In the genomic region with DNA sequence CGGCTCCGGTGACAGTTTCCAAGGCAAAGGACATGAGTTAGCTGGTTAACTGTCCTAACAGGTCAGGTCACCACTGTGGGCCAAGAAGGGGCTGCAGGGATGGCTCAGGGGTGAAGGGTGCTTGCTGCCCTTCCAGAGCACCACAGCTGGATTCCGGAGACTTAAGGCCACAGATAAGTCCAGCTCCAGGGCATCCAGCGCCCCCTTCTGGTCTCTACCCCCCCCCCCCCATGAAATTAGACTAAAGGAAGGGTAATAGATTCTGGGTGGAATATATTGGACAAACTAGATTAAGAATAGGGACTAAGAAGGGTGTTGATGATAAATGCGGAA, we compare ENCODE assay signal across 8 mouse cellular contexts. TPM values are rescaled to one million over a fixed set of nuclear protein-coding genes. Genes with fewer than 3 reads are reported as not detected.
DNase-seq lines count a peak whose midpoint lies in the region; ATAC-seq and TF ChIP-seq lines count a peak whose summit lies in the region.

No protein-coding gene starts in this region.

- no peak for ATAC-seq in heart, embryonic 13.5 days (ENCODE audit: extremely low read depth, insufficient number of reproducible peaks, low FRiP score, low TSS enrichment)
- peak; percentile 4; the same call in 1 of the 2 replicates for ATAC-seq in forebrain, postnatal 0 days
- peak; percentile 55 for ATAC-seq in megakaryocyte, adult 5-6 weeks (ENCODE audit: poor library complexity, severe bottlenecking)

- H3K4me2 ChIP-seq in heart, embryonic 13.5 days, result peak overlapping the region; percentile 81
- peak overlapping the region; percentile 91 for H3K4me2 ChIP-seq in forebrain, postnatal 0 days (ENCODE audit: low read depth)

- H3K27ac ChIP-seq in heart, embryonic 13.5 days (replicated peaks), result peak overlapping the region; percentile 77; the same call in 1 of the 2 replicates
- no peak overlapping the region for H3K27ac ChIP-seq in ES-E14 (ENCODE audit: insufficient read depth, low read depth, low read length, poor library complexity, severe bottlenecking)
- H3K27ac ChIP-seq in forebrain, postnatal 0 days (ENCODE audit: low read depth, low read length), result peak overlapping the region; percentile 90

- no peaks in the 10 kb centered on the region for H3K9me3 ChIP-seq in heart, embryonic 13.5 days
- no peaks in the 10 kb centered on the region for H3K9me3 ChIP-seq in ES-E14 (ENCODE audit: control insufficient read depth, insufficient read depth, low read depth, low read length)
- H3K9me3 ChIP-seq in forebrain, postnatal 0 days (ENCODE audit: low read length), result no peaks in the 10 kb centered on the region

- DNase-seq in heart, adult 8-10 months (ENCODE audit: low spot score), result no peak
- DNase-seq in ES-E14 (ENCODE audit: low read depth, low spot score), result no peak
- no peak for DNase-seq in forebrain, postnatal 0 days
- DNase-seq in cerebellum, adult 11 months, result no peak
- no peak for DNase-seq in gastrocnemius, postnatal 14 days
- DNase-seq in left cerebral cortex, postnatal 10 days (ENCODE audit: extremely low spot score in 1 of 2, low spot score in 2 of 2), result no peak

- intact Hi-C loops in gastrocnemius, postnatal 14 days (cut with DNase I; ENCODE audit: low total_unique reads), result no loop called here
- intact Hi-C loops in left cerebral cortex, postnatal 10 days (cut with DNase I), result no loop called here

- H3K36me3 ChIP-seq in heart, embryonic 13.5 days, result no peaks in the 10 kb centered on the region
- no peaks in the 10 kb centered on the region for H3K36me3 ChIP-seq in ES-E14 (ENCODE audit: control insufficient read depth, insufficient read depth, low read length, poor library complexity, severe bottlenecking)
- no peaks in the 10 kb centered on the region for H3K36me3 ChIP-seq in forebrain, postnatal 0 days (ENCODE audit: insufficient read depth)

- peak overlapping the region; percentile 97 for H3K4me3 ChIP-seq in heart, embryonic 13.5 days
- H3K4me3 ChIP-seq in ES-E14 (ENCODE audit: insufficient read depth in 1 of 2, low read depth in 1 of 2, low read length in 2 of 2, poor library complexity in 1 of 2, severe bottlenecking in 1 of 2), result peak overlapping the region in 1 of 2 experiments; percentile 44; a peak in 2 of 4 replicates
- H3K4me3 ChIP-seq in forebrain, postnatal 0 days (ENCODE audit: low read depth, low read length), result peak overlapping the region; percentile 94

- no peak overlapping the region for H3K9ac ChIP-seq in heart, embryonic 13.5 days
- 0 out of 2 replicates have a peak overlapping the region, but pooled peaks have one; percentile 33 for H3K9ac ChIP-seq in ES-E14 (ENCODE audit: insufficient read depth, low read depth, low read length, poor library complexity, severe bottlenecking)
- H3K9ac ChIP-seq in forebrain, postnatal 0 days, result no peak overlapping the region

- TF ChIP-seq CTCF in forebrain, postnatal 0 days (IDR thresholded peaks at IDR 0.05; ENCODE audit: low read depth), result no peak; the same call in 1 of the 2 replicates

- 27% methylated on average over 5 of the region's 5 CpGs for WGBS in heart, embryonic 13.5 days
- 35% methylated on average over 5 of the region's 5 CpGs for WGBS in forebrain, postnatal 0 days

- H3K27me3 ChIP-seq in heart, embryonic 13.5 days (replicated peaks), result no peaks in the 10 kb centered on the region
- H3K27me3 ChIP-seq in forebrain, postnatal 0 days (ENCODE audit: insufficient read depth, low read length), result no peaks in the 10 kb centered on the region

- peaks cover 25% of the 10 kb centered on the region for H3K4me1 ChIP-seq in heart, embryonic 13.5 days
- H3K4me1 ChIP-seq in ES-E14 (ENCODE audit: control insufficient read depth in 2 of 2, insufficient read depth in 2 of 2, low read length in 2 of 2, poor library complexity in 1 of 2), result no peaks in the 10 kb centered on the region; a peak in 1 of 4 replicates
- peaks cover 9% of the 10 kb centered on the region for H3K4me1 ChIP-seq in forebrain, postnatal 0 days (ENCODE audit: insufficient read depth)

- in situ Hi-C loops in ES-E14 (cut with MboI; ENCODE audit: low sequenced_read_pairs in 2 of 2, unreplicated experiment in 2 of 2), result no loop called here

TF ChIP-seq in ES-E14, 5 proteins besides CTCF, POLR2A, EP300 and RAD21:
- no peak for TF ChIP-seq ZNF384 (IDR thresholded peaks at IDR 0.05; ENCODE audit: low read depth, low read length)
- no peak for TF ChIP-seq HCFC1 (IDR thresholded peaks at IDR 0.05; ENCODE audit: borderline replicate concordance, insufficient read depth, low read length)
- no peak for TF ChIP-seq ZC3H11A (IDR thresholded peaks at IDR 0.05; ENCODE audit: borderline replicate concordance, low read depth, low read length)
- no peak for TF ChIP-seq CHD2 (IDR thresholded peaks at IDR 0.05; ENCODE audit: low read depth, low read length)
- no peak for TF ChIP-seq MAFK (IDR thresholded peaks at IDR 0.05; ENCODE audit: insufficient read depth, low read depth, low read length)

RNA-seq across cellular contexts. Expression of a gene that starts 0.3 kb away (rescaled TPM):
- polyA plus RNA-seq in heart, embryonic 13.5 days (2015; fragmentation: Nextera tagmentation; extraction: Ambion mirVana), result 82.8 and 92.5 TPM in 2 replicates
- total RNA-seq in heart, adult 8-10 months (2022), result 10 to 100 TPM; 76.3 to 95.8 (median 84.0) TPM
- total RNA-seq in ES-E14 (2012; rRNA removed), result 7.6 and 7.9 TPM in 2 replicates
- total RNA-seq in forebrain, postnatal 0 days (2014; rRNA removed), result 65.1 and 67.9 TPM in 2 replicates
- polyA plus RNA-seq in forebrain, postnatal 0 days (2015; fragmentation: Nextera tagmentation; extraction: Ambion mirVana), result 66.8 and 72.1 TPM in 2 replicates
- total RNA-seq in megakaryocyte, adult 5-6 weeks (2015), result 39.4 and 41.9 TPM in 2 replicates
- total RNA-seq in megakaryocyte, adult 5-6 weeks (2017), result 80.7 and 97.5 TPM in 2 replicates
- total RNA-seq in gastrocnemius, postnatal 14 days (2021), result 10 to 100 TPM; 40.7 to 42.1 TPM
- total RNA-seq in left cerebral cortex, postnatal 10 days (2021), result 10 to 100 TPM; 34.5 to 35.4 TPM
